Mouse (Mus musculus) erythroblast, embryonic 14.5 days (primary cell): ENCODE results near the gene Atg9a. TPM values are rescaled to one million over a fixed set of nuclear protein-coding genes. Genes with fewer than 3 reads are reported as not detected.
A peak's percentile ranks its signal among the peaks of the same experiment; 100 is the strongest.

ENCODE experiments used
- H3K27me3 ChIP-seq: 2 replicates; pipeline ENCODE4 v1.6.1; 2012; ENCODE audit warnings: inconsistent platforms; ENCODE audit not compliant: control insufficient read depth
- H3K36me3 ChIP-seq: 2 replicates; pipeline ENCODE4 v1.6.1; 2012; ENCODE audit warnings: mild to moderate bottlenecking, inconsistent platforms; ENCODE audit not compliant: control insufficient read depth
- H3K4me1 ChIP-seq: 2 replicates; pipeline ENCODE4 v1.6.1; 2012; ENCODE audit warnings: inconsistent platforms; ENCODE audit not compliant: control insufficient read depth
- H3K4me3 ChIP-seq: replicated peaks from 2 replicates; pipeline ENCODE3; 2012; ENCODE audit warnings: moderate library complexity, mild to moderate bottlenecking, inconsistent platforms
- H3K9me3 ChIP-seq: 2 replicates; pipeline ENCODE4 v1.6.1; 2012; ENCODE audit warnings: low read length, inconsistent platforms, mixed read lengths; ENCODE audit not compliant: control insufficient read depth
- GATA1 ChIP-seq: IDR thresholded peaks from 2 replicates; pipeline ENCODE4 v1.6.1; 2012; ENCODE audit warnings: low read length, inconsistent platforms, mixed read lengths
- TAL1 ChIP-seq: IDR thresholded peaks from 3 replicates; pipeline ENCODE4 v1.6.1; 2012; ENCODE audit warnings: low read length, inconsistent platforms, mixed read lengths
- polyA plus RNA-seq: library from polyadenylated mRNA; stranded (reverse); fragments of >175 nt; gene quantifications from 2 replicates; pipeline ENCODE4 v1.2.3, GENCODE M21; 2012

Atg9a gene
- polyA plus RNA-seq, 1 experiment = 25.7 TPM

DNA sequence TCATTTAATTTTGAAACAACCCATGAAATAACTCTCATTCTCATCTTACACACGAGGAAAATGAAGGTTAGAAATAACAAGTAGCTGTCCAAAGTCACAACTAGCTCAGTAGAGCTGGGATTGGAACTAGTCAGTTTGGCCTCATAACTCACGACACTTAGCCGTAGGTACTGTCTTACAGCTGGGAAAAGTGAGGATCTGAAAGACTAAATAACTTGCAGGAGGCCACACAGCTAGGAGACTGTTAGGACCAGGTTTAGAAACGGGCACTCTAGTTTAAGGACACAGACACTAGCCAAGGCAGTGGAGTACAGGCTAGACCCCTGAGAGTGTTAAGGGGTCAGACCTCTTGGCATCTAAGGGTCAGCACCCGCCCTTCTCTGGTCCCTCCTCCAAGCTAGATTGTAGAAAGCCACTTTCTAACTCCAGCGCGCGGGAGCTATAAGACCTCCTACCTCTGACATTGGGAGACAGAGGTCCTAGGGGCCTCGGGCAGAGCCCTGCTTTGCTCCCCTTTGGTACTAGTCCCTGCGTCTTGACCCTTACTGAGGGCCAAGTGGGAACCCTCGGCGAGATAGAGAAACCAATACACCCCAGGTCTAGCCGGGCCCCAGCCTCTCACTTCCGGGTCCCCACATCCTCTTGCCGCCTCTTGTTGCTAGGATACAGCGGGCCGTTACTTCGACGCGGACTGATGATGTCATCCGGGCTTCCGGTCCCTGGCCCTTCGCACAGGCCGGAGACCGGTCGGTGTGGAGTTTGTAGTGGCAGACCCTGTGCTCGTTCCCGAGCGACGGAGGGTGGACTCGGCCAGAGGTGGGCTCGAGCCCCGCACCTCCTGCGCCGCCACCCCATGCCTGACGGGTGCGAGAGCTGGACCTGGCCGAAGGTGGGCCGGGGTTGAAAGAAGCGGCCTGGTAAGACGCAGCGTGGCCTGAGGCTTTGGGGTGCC is 18.4 kb upstream of the Atg9a start, which contains the start of the genes Glb1l and Stk16:
Gene Glb1l, minus strand, starts transcription at position 678 of the 952 bp plus-strand sequence.
Gene Stk16, plus strand, starts transcription at position 703 of the 952 bp plus-strand sequence.
- H3K27me3 ChIP-seq = no peaks in the 10 kb centered on the region; the same call in 1 of the 2 replicates
- no peaks in the 10 kb centered on the region for H3K9me3 ChIP-seq
- peak within 1 kb of the TSS; percentile 81 for H3K4me3 ChIP-seq
- peaks cover 44% of the 10 kb centered on the region for H3K36me3 ChIP-seq
- TF ChIP-seq TAL1 (no peak), GATA1 (no peak)
- H3K4me1 ChIP-seq = peaks cover 76% of the 10 kb centered on the region

- Histone ChIP-seq H3K36me3 (peaks cover 31% of the 10 kb centered on the region), H3K9me3 (no peaks in the 10 kb centered on the region), H3K4me3 (peak overlapping the region; percentile 81), H3K4me1 (peaks cover 63% of the 10 kb centered on the region), H3K27me3 (no peaks in the 10 kb centered on the region; the same call in 1 of the 2 replicates)
- TF ChIP-seq GATA1 (no peak), TAL1 (no peak)
Observed at GRCm38 (mm10) chr1:75208967-75209678, 17.1 kb upstream of the Atg9a start.

DNA sequence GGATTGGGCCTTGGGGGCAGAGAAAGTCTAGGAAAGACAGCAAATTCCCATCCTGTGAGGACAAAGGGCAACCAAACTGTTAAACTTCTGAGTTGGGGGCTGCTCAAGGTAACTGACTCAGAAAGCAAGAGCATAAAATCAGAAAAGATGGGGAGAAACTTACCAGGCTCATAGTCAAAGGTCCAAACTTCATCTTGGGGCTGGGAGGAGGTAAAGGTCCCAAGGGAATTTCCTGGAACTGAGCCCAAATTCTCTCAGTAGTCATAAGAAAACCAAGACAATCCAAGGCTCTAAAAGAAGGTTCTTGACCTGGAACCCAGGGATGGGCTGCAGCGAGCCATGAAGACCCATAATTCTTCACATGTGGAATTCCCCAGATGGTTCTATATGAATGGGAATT is 9.2 kb upstream of the Atg9a start:
- no peaks in the 10 kb centered on the region for H3K9me3 ChIP-seq
- peaks cover 39% of the 10 kb centered on the region for H3K36me3 ChIP-seq
- TF ChIP-seq GATA1 = no peak
- no peak for TF ChIP-seq TAL1
- no peaks in the 10 kb centered on the region for H3K4me1 ChIP-seq
- H3K27me3 ChIP-seq = no peaks in the 10 kb centered on the region
- H3K4me3 ChIP-seq = no peak overlapping the region

- TF ChIP-seq TAL1 (no peak), GATA1 (no peak)
- Histone ChIP-seq H3K4me3 (peak overlapping the region; percentile 92), H3K27me3 (no peaks in the 10 kb centered on the region), H3K36me3 (peaks cover 60% of the 10 kb centered on the region), H3K4me1 (peaks cover 54% of the 10 kb centered on the region), H3K9me3 (no peaks in the 10 kb centered on the region)
Observed at GRCm38 (mm10) chr1:75192452-75192851, 456 bp upstream of the Atg9a start.

GRCm38 (mm10) chr1:75191258-75191621 is 756 bp downstream of the Atg9a start:
- Histone ChIP-seq H3K4me1 (peaks cover 56% of the 10 kb centered on the region), H3K27me3 (no peaks in the 10 kb centered on the region), H3K4me3 (peak overlapping the region; percentile 92), H3K9me3 (no peaks in the 10 kb centered on the region), H3K36me3 (peaks cover 63% of the 10 kb centered on the region)
- no peak for TF ChIP-seq TAL1
- TF ChIP-seq GATA1 = no peak

DNA sequence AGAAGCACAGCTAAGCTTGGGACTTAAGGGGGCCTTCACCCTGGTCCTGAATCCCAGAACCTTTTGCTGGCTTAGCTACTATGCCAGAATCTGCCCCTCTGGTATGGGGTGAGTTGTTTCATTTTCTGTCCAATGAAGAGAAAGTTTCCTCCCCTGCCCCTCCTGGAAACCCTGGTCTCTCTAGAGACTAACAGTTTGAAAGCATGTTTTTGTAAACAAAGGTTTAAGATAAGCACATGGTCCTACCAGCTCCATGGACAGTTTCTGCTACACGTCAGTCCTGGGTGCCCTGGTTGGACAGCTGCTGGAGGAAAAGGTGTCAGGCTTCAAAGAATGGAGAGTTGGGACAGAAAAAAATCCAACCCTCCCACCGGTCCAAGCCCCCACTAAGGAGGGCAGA is 1.4 kb downstream of the Atg9a start:
- H3K4me3 ChIP-seq = peak overlapping the region; percentile 92
- H3K4me1 ChIP-seq = peaks cover 58% of the 10 kb centered on the region
- H3K27me3 ChIP-seq = no peaks in the 10 kb centered on the region
- TF ChIP-seq GATA1 (no peak; the same call in 1 of the 2 replicates), TAL1 (no peak)
- H3K36me3 ChIP-seq = peaks cover 64% of the 10 kb centered on the region
- H3K9me3 ChIP-seq = no peaks in the 10 kb centered on the region

- Histone ChIP-seq H3K27me3 (no peaks in the 10 kb centered on the region), H3K4me3 (no peak overlapping the region), H3K4me1 (peaks cover 57% of the 10 kb centered on the region), H3K9me3 (no peaks in the 10 kb centered on the region), H3K36me3 (peaks cover 79% of the 10 kb centered on the region)
- TF ChIP-seq TAL1 = no peak
- TF ChIP-seq GATA1 = no peak
Observed at GRCm38 (mm10) chr1:75187914-75188483, 4.0 kb downstream of the Atg9a start.

GRCm38 (mm10) chr1:75187126-75187525 is 4.9 kb downstream of the Atg9a start:
- Histone ChIP-seq H3K36me3 (peaks cover 88% of the 10 kb centered on the region), H3K4me1 (peaks cover 52% of the 10 kb centered on the region), H3K4me3 (no peak overlapping the region), H3K9me3 (peaks cover 7% of the 10 kb centered on the region), H3K27me3 (no peaks in the 10 kb centered on the region; the same call in 1 of the 2 replicates)
- no peak for TF ChIP-seq GATA1
- TF ChIP-seq TAL1 = no peak
